Mouse (Mus musculus) olfactory bulb, adult 2 months (tissue): ENCODE measurements around the gene Gcnt3. TPM values are rescaled to one million over a fixed set of nuclear protein-coding genes. Genes with fewer than 3 reads are reported as not detected.

Experiments
- H3K27ac ChIP-seq: fragments of 200-500 bp; 2 replicates; pipeline ENCODE4 v1.5.1; 2012; ENCODE audit warnings: low read depth, low read length; ENCODE audit not compliant: insufficient read depth
- H3K4me1 ChIP-seq: fragments of 200-500 bp; 2 replicates; pipeline ENCODE4 v1.6.1; 2012; ENCODE audit warnings: low read length; ENCODE audit not compliant: control insufficient read depth, insufficient read depth
- H3K4me3 ChIP-seq: fragments of 200-500 bp; 2 replicates; pipeline ENCODE4 v1.5.1; 2012; ENCODE audit warnings: mild to moderate bottlenecking, low read depth, low read length, moderate library complexity; ENCODE audit not compliant: insufficient read depth
- CTCF ChIP-seq: fragments of 200-500 bp; IDR thresholded peaks from 2 replicates; pipeline ENCODE4 v1.5.1; 2012; ENCODE audit warnings: low read depth, mild to moderate bottlenecking, low read length, moderate library complexity; ENCODE audit not compliant: insufficient read depth
- POLR2A ChIP-seq: fragments of 200-500 bp; IDR thresholded peaks from 2 replicates; pipeline ENCODE4 v1.6.1; 2012; ENCODE audit warnings: mild to moderate bottlenecking, low read depth, low read length, moderate library complexity; ENCODE audit not compliant: insufficient read depth
- WGBS: fragments of 180-500 bp; shearing (Covaris S2); methylation state at CpG from one replicate; pipeline ENCODE4 v1.1.7; 2018; 5-methylcytosine and 5-hydroxymethylcytosine counted together
- polyA plus RNA-seq: library from polyadenylated mRNA; stranded (reverse); fragments of >200 nt; gene quantifications from 2 replicates; pipeline ENCODE4 v1.2.4, GENCODE M21; 2012; ENCODE audit warnings: low replicate concordance; ENCODE audit not compliant: missing spikeins, insufficient read depth, insufficient read length

Gcnt3 gene
- polyA plus RNA-seq: not detected in 2 replicates

GRCm38 (mm10) chr9:70037988-70038387, at the start of gene Gcnt3:
TSS of gene Gcnt3 (minus strand) at chr9:70038088.
- Histone ChIP-seq H3K27ac (no peak within 1 kb of the TSS), H3K4me3 (no peak within 1 kb of the TSS), H3K4me1 (no peaks in the 10 kb centered on the region)
- WGBS: 92% methylated on average over 7 of the region's 7 CpGs
- TF ChIP-seq CTCF (no peak), POLR2A (no peak)

GRCm38 (mm10) chr9:70087379-70087778, 49.5 kb upstream of the Gcnt3 start:
- H3K4me3 ChIP-seq: no peak overlapping the region
- 78% methylated on average over 5 of the region's 5 CpGs for WGBS

GRCm38 (mm10) chr9:70086091-70086490, 48.2 kb upstream of the Gcnt3 start:
- WGBS: 47% methylated on average over 6 of the region's 6 CpGs
- Histone ChIP-seq H3K4me3 (no peak overlapping the region), H3K27ac (no peak overlapping the region), H3K4me1 (peaks cover 5% of the 10 kb centered on the region)
- no peak for TF ChIP-seq POLR2A
- no peak for TF ChIP-seq CTCF

More at GRCm38 (mm10) chr9:70087379-70087778, 49.5 kb upstream of the Gcnt3 start:
- Histone ChIP-seq H3K4me1 (peaks cover 5% of the 10 kb centered on the region), H3K27ac (no peak overlapping the region)
- no peak for TF ChIP-seq CTCF
- TF ChIP-seq POLR2A: no peak

GRCm38 (mm10) chr9:70084107-70084506, 46.2 kb upstream of the Gcnt3 start:
- Histone ChIP-seq H3K27ac (no peak overlapping the region), H3K4me1 (peaks cover 5% of the 10 kb centered on the region), H3K4me3 (no peak overlapping the region)
- WGBS: 57% methylated on average over 11 of the region's 11 CpGs
- TF ChIP-seq CTCF: peak; percentile 36; the same call in 1 of the 2 replicates
- TF ChIP-seq POLR2A: no peak

- no peak overlapping the region for H3K4me3 ChIP-seq
- no peak overlapping the region for H3K27ac ChIP-seq
- 85% methylated on average over 25 of the region's 25 CpGs for WGBS
- TF ChIP-seq POLR2A: no peak
- TF ChIP-seq CTCF: no peak
- no peaks in the 10 kb centered on the region; the same call in 1 of the 2 replicates for H3K4me1 ChIP-seq
Measured at GRCm38 (mm10) chr9:70082357-70083204, 44.7 kb upstream of the Gcnt3 start.

GRCm38 (mm10) chr9:70081767-70082166, 43.9 kb upstream of the Gcnt3 start:
- Histone ChIP-seq H3K27ac (no peak overlapping the region), H3K4me3 (no peak overlapping the region), H3K4me1 (no peaks in the 10 kb centered on the region; the same call in 1 of the 2 replicates)
- 93% methylated on average over 7 of the region's 7 CpGs for WGBS
- no peak for TF ChIP-seq CTCF
- TF ChIP-seq POLR2A: no peak

GRCm38 (mm10) chr9:70080976-70081375, 43.1 kb upstream of the Gcnt3 start:
- 75% methylated on average over 2 of the region's 2 CpGs for WGBS
- TF ChIP-seq CTCF (no peak), POLR2A (no peak)

GRCm38 (mm10) chr9:70080027-70080800, 42.3 kb upstream of the Gcnt3 start:
- no peak overlapping the region for H3K4me3 ChIP-seq
- H3K27ac ChIP-seq: no peak overlapping the region
- no peaks in the 10 kb centered on the region for H3K4me1 ChIP-seq
- WGBS: 91% methylated on average over 9 of the region's 9 CpGs
- no peak for TF ChIP-seq POLR2A
- no peak for TF ChIP-seq CTCF

More at GRCm38 (mm10) chr9:70080976-70081375, 43.1 kb upstream of the Gcnt3 start:
- H3K4me1 ChIP-seq: no peaks in the 10 kb centered on the region
- H3K27ac ChIP-seq: no peak overlapping the region
- H3K4me3 ChIP-seq: no peak overlapping the region
